Mouse (Mus musculus) liver, adult 2 months (tissue): ENCODE measurements around the gene 1700008O03Rik.

Source experiments
- CTCF ChIP-seq: fragments of 200-500 bp; IDR thresholded peaks from 2 replicates; pipeline ENCODE4 v1.5.1; 2011; ENCODE audit warnings: low read depth, low read length, control low read depth
- POLR2A ChIP-seq: fragments of 200-500 bp; IDR thresholded peaks from 2 replicates; pipeline ENCODE4 v1.6.1; 2011; ENCODE audit warnings: low read length, control low read depth; ENCODE audit not compliant: insufficient read depth; ENCODE audit errors: extremely low read depth

DNA sequence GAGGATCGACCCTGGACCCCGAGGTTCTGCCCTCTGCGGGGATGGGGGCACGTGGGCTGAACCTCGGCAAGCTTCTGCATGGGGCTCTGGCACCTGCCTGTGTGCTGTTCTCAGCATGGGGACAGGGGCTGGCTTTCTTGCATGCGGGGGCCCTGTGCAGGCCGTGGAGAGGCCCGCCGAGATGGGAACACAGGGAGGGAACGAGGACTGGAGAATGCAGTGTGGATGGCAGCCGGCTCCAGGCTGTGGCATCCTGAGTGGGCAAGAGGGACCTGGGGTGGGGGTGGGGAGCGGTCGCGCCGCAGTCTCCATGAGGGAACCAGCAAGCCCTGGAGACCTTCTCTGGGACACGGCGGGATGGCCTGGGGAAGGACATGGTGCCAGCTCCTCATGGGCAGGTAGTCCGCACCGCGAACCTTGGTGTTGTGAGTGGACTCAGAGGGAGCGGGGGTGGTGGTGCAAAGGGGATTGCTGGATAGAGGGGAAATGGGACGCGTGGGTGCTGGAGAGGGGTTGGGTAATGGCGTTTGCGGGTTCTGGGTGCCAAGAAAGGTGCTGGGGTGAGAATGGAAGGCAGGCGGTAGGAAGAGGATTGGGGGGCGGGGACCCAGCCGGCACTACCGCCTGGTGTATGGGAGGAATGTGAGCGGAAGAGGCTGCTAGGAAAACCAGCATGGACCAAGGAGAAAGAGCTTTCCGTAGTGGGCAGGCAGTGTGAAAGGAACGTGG is 48.3 kb downstream of the 1700008O03Rik start:
- TF ChIP-seq CTCF: no peak
- no peak for TF ChIP-seq POLR2A
